Mouse (Mus musculus): ENCODE results near the gene Cnn2.

Cnn2 gene

GRCm38 (mm10) chr10:79991099-79991498 lies 2.7 kb downstream of the Cnn2 start:
- DNase-seq (ENCODE audit: low spot score), result no peak

GRCm38 (mm10) chr10:79991548-79991947 lies 3.2 kb downstream of the Cnn2 start:
- no peak for DNase-seq (ENCODE audit: low spot score)

DNA sequence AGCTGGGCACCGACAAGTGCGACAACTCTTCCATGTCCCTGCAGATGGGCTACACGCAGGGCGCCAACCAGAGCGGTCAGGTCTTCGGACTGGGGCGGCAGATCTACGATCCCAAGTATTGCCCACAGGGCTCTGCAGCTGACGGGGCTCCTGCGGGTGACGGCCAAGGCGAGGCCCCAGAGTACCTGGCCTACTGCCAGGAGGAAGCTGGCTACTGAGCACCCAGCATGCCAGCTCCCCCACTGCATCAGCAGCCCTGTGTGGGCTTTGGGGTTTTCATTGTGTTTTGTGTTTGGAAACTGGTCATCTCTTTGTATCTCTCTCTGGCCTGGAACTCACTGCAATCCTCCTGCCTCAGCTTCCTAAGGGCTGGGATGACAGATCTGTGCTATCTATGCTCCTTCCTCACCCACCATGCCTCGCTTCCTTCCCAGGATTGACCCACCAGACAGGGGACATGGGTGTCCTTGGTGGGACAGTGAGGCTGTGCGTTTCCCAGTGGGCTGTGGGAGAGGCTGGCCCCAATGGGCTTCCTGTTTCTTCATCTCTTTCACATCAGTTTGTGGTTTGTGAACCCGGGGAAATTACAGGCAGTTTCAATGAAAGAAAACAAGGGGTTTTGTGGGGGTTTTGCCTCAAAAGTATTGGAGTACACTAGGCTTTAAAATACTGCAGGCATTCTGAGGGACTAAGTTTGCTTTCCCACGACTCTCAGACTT lies 6.2 kb downstream of the Cnn2 start:
- DNase-seq (ENCODE audit: low spot score), result no peak

DNA sequence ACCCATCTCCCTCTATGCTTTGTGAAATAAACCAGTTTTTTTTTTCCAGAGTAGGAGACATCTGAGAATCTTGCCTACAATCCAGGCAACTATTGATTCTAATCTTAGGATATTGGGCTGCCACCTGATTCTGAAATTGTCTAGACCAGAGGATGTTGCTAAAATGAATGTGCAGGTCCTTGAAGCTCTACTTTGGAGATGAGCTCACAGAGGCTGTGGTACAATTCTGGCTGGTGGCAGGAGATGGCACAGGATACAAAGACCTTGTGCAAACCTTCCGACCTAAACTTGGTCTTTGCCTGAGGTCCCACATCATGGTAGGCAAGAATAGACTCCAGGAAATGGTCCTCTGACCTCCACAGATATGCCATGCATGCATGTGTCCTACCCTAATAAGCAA lies 7.3 kb downstream of the Cnn2 start:
- DNase-seq (ENCODE audit: low spot score), result no peak

DNA sequence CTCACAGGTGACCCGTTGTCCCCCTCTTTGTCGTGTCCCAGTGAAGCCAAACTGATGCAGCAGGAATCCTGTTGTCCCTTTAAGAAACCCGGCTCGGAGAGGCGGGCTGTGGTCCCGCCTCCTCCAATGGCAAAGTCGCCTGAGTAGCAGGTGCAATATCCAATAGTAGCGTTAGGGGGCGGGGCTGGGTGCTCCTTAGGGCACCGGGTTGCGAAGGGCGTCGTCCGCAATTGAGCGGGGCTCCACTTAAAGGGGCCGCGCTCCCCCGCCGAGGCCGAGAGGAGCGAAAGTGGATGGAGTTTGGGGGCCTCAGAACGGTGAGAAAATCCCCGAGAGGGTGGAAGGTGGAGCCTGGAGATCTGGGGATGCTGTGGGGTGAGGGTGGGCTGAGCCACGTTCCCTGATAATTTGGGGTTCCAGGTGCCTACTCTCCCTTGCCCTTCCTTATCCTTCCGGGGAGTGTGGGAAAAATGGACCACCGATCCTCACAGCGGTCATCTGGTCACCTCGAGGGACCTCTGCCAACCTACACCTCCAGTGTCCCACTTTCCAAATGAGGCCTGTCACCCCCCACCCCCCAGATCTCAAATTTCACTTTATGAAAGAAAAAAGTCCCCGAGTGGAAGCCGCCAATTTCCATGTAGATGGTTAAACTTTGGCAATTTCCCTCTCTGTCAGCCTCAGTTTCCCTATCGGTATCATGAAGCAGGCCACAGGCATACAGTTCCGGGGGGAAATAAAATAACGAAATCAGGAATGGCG lies 8.1 kb downstream of the Cnn2 start, which contains the start of gene Abca7:
TSS of gene Abca7 (plus strand) at position 223 of the 762 bp plus-strand sequence.
- peak; percentile 96 for DNase-seq (ENCODE audit: low spot score)

DNA sequence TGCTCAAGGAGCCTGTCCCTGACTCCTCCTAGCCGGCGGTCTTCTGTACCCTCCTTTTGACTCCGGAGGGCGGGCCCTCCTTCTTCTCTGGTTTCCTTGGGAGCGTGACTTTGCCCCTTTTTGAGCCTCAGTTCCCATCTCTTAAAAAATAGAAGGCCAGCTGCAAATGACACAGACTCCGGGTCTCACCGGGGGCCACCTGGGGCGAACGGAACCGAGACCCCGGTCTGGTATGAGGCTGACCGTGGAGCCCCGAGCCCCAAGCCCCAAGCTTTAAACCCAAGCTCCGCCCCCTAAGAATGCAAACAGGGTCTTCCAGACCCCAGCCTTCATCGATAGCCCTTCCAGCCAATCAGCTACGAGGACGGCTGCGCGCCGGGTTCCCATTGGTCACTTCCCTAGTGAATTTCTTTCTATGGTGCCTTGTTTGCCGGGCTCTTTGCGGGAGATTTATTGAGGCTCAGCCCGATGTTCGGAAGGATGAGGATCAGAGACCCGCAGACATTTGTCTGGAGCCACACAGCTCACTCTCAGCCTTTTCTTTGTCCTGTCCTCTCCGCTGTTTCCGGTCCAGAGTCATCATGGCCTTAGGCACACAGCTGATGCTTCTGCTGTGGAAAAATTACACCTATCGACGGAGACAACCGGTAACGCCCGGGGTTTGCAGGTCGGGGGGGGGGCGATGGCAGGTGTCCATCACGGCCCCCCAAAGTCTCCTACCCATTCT lies 8.8 kb downstream of the Cnn2 start:
- DNase-seq (ENCODE audit: low spot score), result peak; percentile 62

- DNase-seq (ENCODE audit: low spot score), result peak; percentile 72
Measured at GRCm38 (mm10) chr10:79997819-79998218, 9.4 kb downstream of the Cnn2 start.

DNA sequence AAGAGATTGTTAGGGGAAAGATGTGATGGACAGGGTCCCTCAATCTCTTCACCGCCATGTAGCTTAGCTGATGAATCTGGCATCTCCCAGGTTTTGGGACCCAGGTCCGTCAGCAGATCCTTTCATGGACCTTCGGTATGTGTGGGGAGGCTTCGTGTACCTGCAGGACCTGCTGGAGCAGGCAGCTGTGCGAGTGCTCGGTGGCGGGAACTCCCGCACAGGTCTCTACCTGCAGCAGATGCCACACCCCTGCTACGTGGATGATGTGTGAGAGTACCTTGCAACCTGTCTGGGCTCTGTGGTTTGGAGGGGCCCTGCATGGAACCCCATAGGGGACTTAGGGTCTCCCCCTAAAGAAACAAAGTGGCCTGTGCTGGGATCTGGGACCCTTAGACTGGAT lies 13.6 kb downstream of the Cnn2 start:
- no peak for DNase-seq (ENCODE audit: low spot score)

DNA sequence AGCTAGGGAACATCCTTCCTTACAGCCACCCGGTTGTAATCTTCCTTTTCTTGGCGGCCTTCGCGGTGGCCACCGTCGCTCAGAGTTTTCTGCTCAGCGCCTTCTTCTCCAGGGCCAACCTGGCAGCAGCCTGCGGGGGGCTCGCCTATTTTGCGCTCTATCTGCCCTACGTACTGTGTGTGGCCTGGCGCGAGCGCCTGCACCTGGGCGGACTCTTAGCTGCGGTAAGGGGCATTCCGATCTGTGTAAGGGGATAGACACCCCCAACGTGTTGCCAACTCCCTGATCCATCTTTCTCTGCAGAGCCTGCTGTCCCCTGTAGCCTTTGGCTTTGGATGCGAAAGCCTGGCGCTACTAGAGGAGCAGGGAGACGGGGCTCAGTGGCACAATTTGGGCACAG lies 14.4 kb downstream of the Cnn2 start:
- no peak for DNase-seq (ENCODE audit: low spot score)

- no peak for DNase-seq (ENCODE audit: low spot score)
Measured at GRCm38 (mm10) chr10:80003374-80004232, 15.2 kb downstream of the Cnn2 start.

GRCm38 (mm10) chr10:80004233-80004705 lies 15.9 kb downstream of the Cnn2 start:
- DNase-seq (ENCODE audit: low spot score), result no peak

- no peak for DNase-seq (ENCODE audit: low spot score)
Measured at GRCm38 (mm10) chr10:80011740-80012139, 23.4 kb downstream of the Cnn2 start.

GRCm38 (mm10) chr10:80013609-80014008 lies 25.2 kb downstream of the Cnn2 start:
- DNase-seq (ENCODE audit: low spot score), result no peak

- DNase-seq (ENCODE audit: low spot score), result no peak
Measured at GRCm38 (mm10) chr10:80014484-80015290, 26.3 kb downstream of the Cnn2 start.

GRCm38 (mm10) chr10:80015583-80015982 lies 27.2 kb downstream of the Cnn2 start:
- DNase-seq (ENCODE audit: low spot score), result no peak

- DNase-seq (ENCODE audit: low spot score), result no peak
Measured at GRCm38 (mm10) chr10:80016511-80016910, 28.1 kb downstream of the Cnn2 start, which contains the start of gene Arhgap45. TSS of gene Arhgap45 (plus strand) at chr10:80016653.

DNA sequence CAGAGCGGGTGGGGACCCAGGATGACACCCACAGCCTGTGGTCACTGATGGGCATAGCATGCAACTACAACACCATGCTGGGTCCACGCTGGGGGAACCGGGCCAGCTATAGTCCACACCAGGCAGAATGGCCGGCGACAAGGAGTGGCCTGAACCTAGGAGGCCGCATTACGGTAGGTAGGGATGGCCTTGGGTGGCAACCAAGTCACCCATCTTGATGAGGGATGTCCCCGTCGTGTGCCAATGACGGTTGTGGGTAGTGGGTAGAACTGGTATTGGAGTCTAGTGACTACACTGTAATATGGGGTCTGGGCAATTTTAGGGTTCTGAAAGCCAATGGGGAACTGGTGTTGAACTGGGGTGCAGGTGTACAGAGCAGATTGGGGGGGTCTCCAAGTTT lies 28.5 kb downstream of the Cnn2 start:
- DNase-seq (ENCODE audit: low spot score), result no peak

- DNase-seq (ENCODE audit: low spot score), result no peak
Measured at GRCm38 (mm10) chr10:80017361-80017760, 29.0 kb downstream of the Cnn2 start.

DNA sequence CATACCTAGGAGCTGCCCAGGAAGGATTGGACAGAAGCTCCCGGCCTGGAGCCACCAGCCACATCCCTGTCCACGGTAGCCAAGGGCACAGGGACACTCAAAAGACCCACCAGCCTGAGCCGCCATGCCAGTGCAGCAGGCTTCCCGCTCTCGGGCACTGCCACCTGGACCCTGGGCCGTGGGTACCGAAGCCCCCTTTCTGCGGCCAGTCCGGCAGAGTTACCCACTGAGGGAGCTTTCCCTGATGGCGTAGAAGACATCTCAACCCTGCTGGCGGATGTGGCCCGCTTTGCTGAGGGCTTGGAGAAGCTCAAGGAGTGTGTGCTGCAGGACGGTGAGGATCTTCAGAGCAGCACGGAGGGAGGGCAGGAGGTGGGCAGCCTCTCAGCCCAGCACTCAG lies 29.4 kb downstream of the Cnn2 start:
- no peak for DNase-seq (ENCODE audit: low spot score)

GRCm38 (mm10) chr10:80018739-80019297 lies 30.4 kb downstream of the Cnn2 start:
- DNase-seq (ENCODE audit: low spot score), result no peak
